Mouse (Mus musculus) neural tube, embryonic 14.5 days (tissue): ENCODE measurements around the gene Sec62. TPM values are rescaled to one million over a fixed set of nuclear protein-coding genes. Genes with fewer than 3 reads are reported as not detected.
A peak's percentile ranks its signal among the peaks of the same experiment; 100 is the strongest.

Experiments
- ATAC-seq: fragments of 200-750 bp; cut with Nextera tagmentation; 2 replicates; pipeline ENCODE4 v1.8.0; 2017; ENCODE audit warnings: low read depth, mild to moderate bottlenecking, moderate TSS enrichment, moderate library complexity
- H3K27ac ChIP-seq: fragments of 300-500 bp; sonication (generic); 2 replicates; pipeline ENCODE4 v1.5.1; 2014; ENCODE audit warnings: low read depth, mild to moderate bottlenecking, control low read depth, low read length, moderate library complexity, mixed read lengths
- H3K27me3 ChIP-seq: fragments of 300-500 bp; sonication (generic); 2 replicates; pipeline ENCODE4 v1.6.1; 2014; ENCODE audit warnings: low read length; ENCODE audit not compliant: control insufficient read depth, insufficient read depth
- H3K36me3 ChIP-seq: fragments of 300-500 bp; sonication (generic); 2 replicates; pipeline ENCODE4 v1.6.1; 2014; ENCODE audit warnings: low read length, mixed read lengths; ENCODE audit not compliant: control insufficient read depth, insufficient read depth
- H3K4me1 ChIP-seq: fragments of 300-500 bp; sonication (generic); 2 replicates; pipeline ENCODE4 v1.6.1; 2014; ENCODE audit warnings: low read length; ENCODE audit not compliant: control insufficient read depth, insufficient read depth
- H3K4me2 ChIP-seq: fragments of 300-500 bp; sonication (generic); 2 replicates; pipeline ENCODE4 v1.6.1; 2014; ENCODE audit warnings: mild to moderate bottlenecking, low read depth, low read length, control low read depth
- H3K4me3 ChIP-seq: fragments of 300-500 bp; sonication (generic); 2 replicates; pipeline ENCODE4 v1.5.1; 2014; ENCODE audit warnings: low read depth, low read length, control low read depth, mixed read lengths
- H3K9ac ChIP-seq: fragments of 300-500 bp; sonication (generic); replicated peaks from 2 replicates; pipeline ENCODE4 v1.6.1; 2014; ENCODE audit warnings: low read depth, mild to moderate bottlenecking, control low read depth, low read length, mixed read lengths
- H3K9me3 ChIP-seq: fragments of 300-500 bp; sonication (generic); 2 replicates; pipeline ENCODE4 v1.6.1; 2016; ENCODE audit warnings: low read length; ENCODE audit not compliant: control insufficient read depth
- WGBS: fragments of 180-500 bp; shearing (Covaris S2); extraction: QIAGEN DNeasy Blood & Tissue Kit; methylation state at CpG from one replicate; pipeline ENCODE4 v1.1.7; 2014; 5-methylcytosine and 5-hydroxymethylcytosine counted together
- polyA plus RNA-seq: library from polyadenylated mRNA; unstranded; fragments of >200 nt; fragmentation: Nextera tagmentation; extraction: Ambion mirVana; gene quantifications from 2 replicates; pipeline ENCODE4 v1.2.1, GENCODE M21; 2014

The Sec62 gene
- polyA plus RNA-seq = 88.1 and 102 TPM in 2 replicates

DNA sequence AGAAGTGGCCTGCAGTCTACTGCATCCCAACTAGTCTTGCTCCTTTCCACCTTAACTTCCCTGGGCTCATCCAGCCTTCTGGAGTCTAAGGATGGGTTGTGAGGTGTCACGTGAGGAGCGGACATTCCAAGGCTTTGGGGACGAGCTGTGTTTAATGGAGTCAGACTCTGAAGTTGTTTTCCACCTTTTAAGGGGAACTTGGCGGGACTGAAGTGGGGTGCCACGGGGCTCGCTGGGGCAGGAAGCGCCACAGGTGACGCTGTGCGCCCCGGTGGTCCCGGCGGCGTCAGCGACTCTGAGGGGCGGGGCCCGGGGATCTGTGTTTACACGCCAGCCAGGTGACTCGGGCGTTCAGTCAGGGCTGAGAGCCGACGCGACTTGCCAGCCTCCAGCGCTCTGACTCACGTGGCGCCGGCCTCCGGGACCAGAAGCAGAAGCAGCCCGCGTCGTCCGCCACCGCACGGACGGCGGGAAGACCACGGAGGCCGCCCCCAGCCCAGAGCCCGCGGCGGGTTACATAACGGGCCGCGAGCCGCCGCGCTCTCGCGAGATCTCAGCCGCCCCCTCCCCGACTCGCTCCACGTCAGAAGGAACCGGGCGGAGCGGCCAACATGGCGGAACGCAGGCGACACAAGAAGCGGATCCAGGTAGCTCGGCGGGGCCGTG, at the start of gene Sec62:
TSS of gene Sec62 (plus strand) at position 139 of the 666 bp plus-strand sequence.
- 0 out of 2 replicates have a peak, but pooled peaks cover 10% of the 10 kb centered on the region for H3K4me1 ChIP-seq
- no peaks in the 10 kb centered on the region for H3K9me3 ChIP-seq
- ATAC-seq = peak; percentile 99
- no peaks in the 10 kb centered on the region for H3K36me3 ChIP-seq
- H3K27ac ChIP-seq = peak within 1 kb of the TSS; percentile 95
- no peaks in the 10 kb centered on the region for H3K27me3 ChIP-seq
- H3K4me3 ChIP-seq = peak within 1 kb of the TSS; percentile 98
- H3K4me2 ChIP-seq = peak within 1 kb of the TSS; percentile 62
- WGBS = under 1% methylated on average over 60 of the region's 62 CpGs
- peak within 1 kb of the TSS; percentile 97 for H3K9ac ChIP-seq

DNA sequence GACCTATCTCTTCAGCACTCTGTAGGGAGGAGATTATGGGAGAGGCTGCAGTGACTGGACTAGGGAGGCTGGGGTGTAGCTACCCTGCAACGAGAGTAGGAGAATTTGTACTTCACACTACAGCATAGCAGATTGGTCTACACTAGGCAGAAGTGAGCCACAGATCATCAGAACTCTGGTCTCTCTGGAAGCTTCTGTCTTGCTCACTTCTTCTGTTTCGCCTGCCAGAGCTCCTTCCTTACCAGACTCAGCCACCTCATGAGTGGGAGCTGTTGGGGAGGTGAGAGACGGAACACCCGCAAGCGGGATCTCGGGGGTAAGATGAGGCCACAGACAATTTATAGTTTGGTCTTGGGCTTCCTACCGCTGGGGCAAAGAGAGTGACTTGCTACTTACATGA, 49.8 kb upstream of the Sec62 start:
- Histone ChIP-seq H3K4me2 (no peak overlapping the region), H3K36me3 (no peaks in the 10 kb centered on the region), H3K4me1 (no peaks in the 10 kb centered on the region), H3K9me3 (no peaks in the 10 kb centered on the region), H3K27ac (no peak overlapping the region), H3K27me3 (no peaks in the 10 kb centered on the region), H3K4me3 (no peak overlapping the region), H3K9ac (no peak overlapping the region)
- ATAC-seq = no peak
- WGBS = 89% methylated on average over 7 of the region's 7 CpGs

DNA sequence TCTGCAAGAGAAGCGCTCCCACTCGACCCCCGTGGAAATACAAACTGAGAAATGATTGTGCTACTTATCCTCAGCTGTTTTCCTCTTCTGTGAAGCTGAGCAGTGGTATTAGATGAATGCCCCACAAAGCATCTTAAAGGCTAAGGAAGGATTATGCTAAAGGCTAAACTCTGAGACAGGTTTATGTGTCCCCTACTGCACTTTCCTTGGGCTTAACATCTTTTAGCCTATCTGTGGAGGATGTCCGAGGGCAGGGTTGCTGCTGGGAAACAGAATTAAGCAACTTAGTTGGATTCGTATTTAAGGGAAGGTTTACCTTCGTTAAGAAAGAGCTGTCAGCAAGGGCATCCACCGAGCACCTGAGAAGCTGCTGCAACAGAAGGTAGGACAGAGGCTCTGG, 46.7 kb upstream of the Sec62 start, which contains the start of gene Samd7:
TSS of gene Samd7 (plus strand) at position 288 of the 400 bp plus-strand sequence.
- Histone ChIP-seq H3K27ac (no peak within 1 kb of the TSS), H3K9ac (no peak within 1 kb of the TSS), H3K36me3 (no peaks in the 10 kb centered on the region), H3K4me2 (no peak within 1 kb of the TSS), H3K4me1 (no peaks in the 10 kb centered on the region), H3K27me3 (no peaks in the 10 kb centered on the region), H3K4me3 (no peak within 1 kb of the TSS), H3K9me3 (no peaks in the 10 kb centered on the region)
- no peak for ATAC-seq
- 84% methylated on average over 7 of the region's 7 CpGs for WGBS

DNA sequence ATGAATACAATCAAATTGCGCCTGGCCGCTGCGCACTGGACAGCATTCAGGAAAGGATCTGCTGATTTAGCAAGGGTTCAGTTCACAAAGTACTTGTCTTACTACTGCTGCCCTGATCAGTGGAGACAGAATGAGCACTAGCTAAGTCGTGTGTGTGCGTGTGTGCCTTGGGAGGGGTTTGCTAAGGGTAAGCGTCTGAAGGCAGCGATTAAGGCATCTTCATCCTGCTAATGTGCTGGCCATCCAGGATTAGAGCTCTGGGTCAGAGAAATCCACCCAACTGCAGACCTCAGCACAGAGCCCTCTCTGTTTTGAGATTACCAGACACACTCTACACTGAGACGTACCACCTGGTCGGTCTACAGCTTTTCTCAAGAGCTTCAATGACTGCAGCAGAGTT, 44.4 kb upstream of the Sec62 start:
- WGBS = 91% methylated on average over 9 of the region's 9 CpGs
- Histone ChIP-seq H3K4me3 (no peak overlapping the region), H3K9ac (no peak overlapping the region), H3K4me1 (no peaks in the 10 kb centered on the region), H3K9me3 (no peaks in the 10 kb centered on the region), H3K36me3 (no peaks in the 10 kb centered on the region), H3K27me3 (no peaks in the 10 kb centered on the region), H3K27ac (no peak overlapping the region), H3K4me2 (no peak overlapping the region)
- no peak for ATAC-seq

DNA sequence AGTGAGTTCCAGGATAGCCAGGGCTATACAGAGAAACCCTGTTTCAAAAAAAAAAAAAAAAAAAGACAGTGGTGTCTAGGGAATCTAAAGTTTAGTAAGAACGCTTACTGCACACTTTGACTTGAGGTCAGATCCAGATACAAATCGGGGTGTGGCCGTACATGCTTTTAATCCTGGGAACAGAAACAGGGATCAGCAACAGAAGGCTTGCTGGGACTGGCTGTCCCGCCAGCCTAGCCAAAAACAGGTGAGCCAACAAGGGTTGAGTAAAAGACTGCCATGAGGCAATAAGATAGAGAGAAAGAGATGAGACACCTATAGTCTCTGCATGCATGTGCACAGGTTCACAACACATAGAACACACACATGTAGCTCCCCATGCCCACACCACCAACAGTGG, 38.0 kb upstream of the Sec62 start:
- H3K36me3 ChIP-seq = no peaks in the 10 kb centered on the region
- WGBS = 90% methylated on average over 4 of the region's 4 CpGs
- ATAC-seq = no peak
- H3K27ac ChIP-seq = no peak overlapping the region
- no peaks in the 10 kb centered on the region for H3K9me3 ChIP-seq
- H3K9ac ChIP-seq = no peak overlapping the region
- no peak overlapping the region for H3K4me3 ChIP-seq
- no peaks in the 10 kb centered on the region for H3K27me3 ChIP-seq
- H3K4me1 ChIP-seq = no peaks in the 10 kb centered on the region
- H3K4me2 ChIP-seq = no peak overlapping the region

DNA sequence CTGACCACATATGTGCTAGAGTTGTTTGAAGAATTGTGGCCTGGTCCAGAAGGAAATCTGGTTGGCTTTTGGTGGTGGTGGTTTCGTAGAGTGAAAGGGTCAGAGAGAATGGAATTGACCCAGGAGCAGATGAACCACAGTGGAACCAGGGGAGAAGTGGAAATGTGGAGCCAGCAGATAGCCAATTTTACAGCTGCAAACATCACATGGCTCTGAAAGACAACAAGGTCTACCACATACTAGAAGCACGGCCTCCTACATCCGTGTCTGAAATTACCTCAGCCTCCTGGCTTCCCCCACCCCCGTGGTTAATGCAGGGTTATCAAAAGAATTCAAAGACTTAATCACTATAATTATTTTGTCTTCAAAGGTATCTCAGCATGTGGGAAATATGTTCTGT, 27.8 kb upstream of the Sec62 start:
- Histone ChIP-seq H3K4me2 (no peak overlapping the region), H3K4me3 (no peak overlapping the region), H3K9me3 (no peaks in the 10 kb centered on the region), H3K4me1 (no peaks in the 10 kb centered on the region), H3K9ac (no peak overlapping the region), H3K36me3 (no peaks in the 10 kb centered on the region), H3K27ac (no peak overlapping the region), H3K27me3 (no peaks in the 10 kb centered on the region)
- ATAC-seq = no peak
- 94% methylated on average over 4 of the region's 4 CpGs for WGBS

DNA sequence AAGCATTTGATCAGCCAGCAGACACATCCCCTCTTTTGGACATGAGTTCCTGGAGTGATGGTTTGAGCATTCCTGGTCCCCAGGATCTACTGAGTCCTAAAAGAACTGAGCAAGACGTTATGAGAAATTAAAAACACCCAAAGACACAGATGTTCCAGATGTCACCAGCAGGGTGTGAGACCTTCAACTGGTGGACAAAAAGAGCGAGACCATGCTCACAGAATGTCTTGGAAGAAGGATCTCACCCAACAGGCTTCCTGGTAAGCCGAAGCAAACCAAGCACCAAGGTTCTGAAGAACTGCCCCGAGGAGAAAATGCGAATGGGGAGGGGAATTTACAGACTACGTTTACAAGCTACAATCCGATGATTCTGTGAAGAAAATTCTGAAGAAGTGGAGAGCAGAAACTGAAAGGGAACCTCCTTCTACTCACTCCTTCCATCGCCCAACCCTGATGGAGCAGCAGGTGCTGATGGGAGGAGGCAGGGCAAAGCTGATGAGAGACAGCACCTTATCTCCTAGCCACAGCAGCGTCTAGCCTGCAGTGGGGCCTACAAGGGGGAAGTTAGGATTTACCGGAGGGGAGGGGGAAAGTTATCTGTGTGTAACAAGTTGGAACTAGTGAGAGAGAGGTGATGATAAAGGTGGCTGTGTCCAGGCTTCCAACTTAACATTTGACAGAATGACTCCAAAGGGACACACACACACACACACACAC, 27.2 kb upstream of the Sec62 start:
- no peak overlapping the region for H3K9ac ChIP-seq
- H3K9me3 ChIP-seq = no peaks in the 10 kb centered on the region
- 86% methylated on average over 10 of the region's 10 CpGs for WGBS
- H3K27me3 ChIP-seq = no peaks in the 10 kb centered on the region
- no peak overlapping the region for H3K4me3 ChIP-seq
- no peak for ATAC-seq
- H3K4me2 ChIP-seq = no peak overlapping the region
- H3K4me1 ChIP-seq = no peaks in the 10 kb centered on the region
- no peak overlapping the region for H3K27ac ChIP-seq
- H3K36me3 ChIP-seq = no peaks in the 10 kb centered on the region

DNA sequence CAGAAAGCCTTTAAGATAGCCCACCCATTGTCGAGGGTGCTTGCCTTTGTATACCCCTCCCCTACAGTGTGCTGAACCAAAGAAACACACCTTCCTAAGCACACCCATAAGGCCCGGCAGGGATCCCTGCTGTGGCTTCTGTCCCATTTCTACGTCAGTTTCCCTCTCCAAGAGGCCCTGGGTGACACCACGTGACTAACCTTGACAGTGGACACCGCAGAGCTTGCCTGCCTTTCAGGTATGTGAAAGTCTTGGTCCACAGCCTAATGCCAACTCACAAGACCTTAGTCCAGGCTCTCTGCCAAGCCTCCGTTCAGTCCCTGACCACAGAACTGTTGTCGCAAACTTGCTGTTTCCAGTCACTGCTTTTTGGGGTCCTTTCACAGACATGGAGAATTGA, 26.5 kb upstream of the Sec62 start:
- H3K4me2 ChIP-seq = no peak overlapping the region
- no peaks in the 10 kb centered on the region for H3K27me3 ChIP-seq
- H3K4me1 ChIP-seq = no peaks in the 10 kb centered on the region
- no peak overlapping the region for H3K27ac ChIP-seq
- 87% methylated on average over 7 of the region's 7 CpGs for WGBS
- H3K9me3 ChIP-seq = no peaks in the 10 kb centered on the region
- ATAC-seq = no peak
- H3K4me3 ChIP-seq = no peak overlapping the region
- no peak overlapping the region for H3K9ac ChIP-seq
- no peaks in the 10 kb centered on the region for H3K36me3 ChIP-seq

DNA sequence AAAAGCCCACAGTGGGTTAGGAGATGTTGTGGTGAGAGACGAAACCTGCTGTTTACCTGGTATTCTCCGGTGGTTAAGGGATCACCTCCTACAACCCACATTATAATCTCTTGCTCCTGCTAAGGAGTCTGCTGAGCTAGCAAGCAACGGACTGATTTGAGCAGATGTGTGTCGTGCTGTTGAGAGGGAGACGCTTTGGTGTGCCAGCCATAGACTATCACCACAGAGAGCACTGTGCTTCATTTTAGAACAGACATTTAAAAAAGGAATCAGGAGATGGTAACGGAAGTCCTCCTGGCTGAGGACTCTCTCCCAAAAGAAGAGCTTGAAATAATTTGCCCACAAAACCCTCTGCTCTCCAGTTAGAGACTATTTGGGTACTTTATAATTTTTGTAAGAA, 25.4 kb upstream of the Sec62 start:
- H3K4me1 ChIP-seq = no peaks in the 10 kb centered on the region
- H3K4me3 ChIP-seq = no peak overlapping the region
- H3K9ac ChIP-seq = no peak overlapping the region
- no peak for ATAC-seq
- WGBS = 89% methylated on average over 6 of the region's 6 CpGs
- H3K36me3 ChIP-seq = no peaks in the 10 kb centered on the region
- no peak overlapping the region for H3K27ac ChIP-seq
- no peak overlapping the region for H3K4me2 ChIP-seq
- no peaks in the 10 kb centered on the region for H3K27me3 ChIP-seq
- H3K9me3 ChIP-seq = no peaks in the 10 kb centered on the region
